Mouse (Mus musculus) thymus, adult 2 months (tissue): ENCODE data around the gene Rnf121. TPM values are rescaled to one million over a fixed set of nuclear protein-coding genes. Genes with fewer than 3 reads are reported as not detected.
A peak's percentile ranks its signal among the peaks of the same experiment; 100 is the strongest.

Experiments
- DNase-seq: peaks from one replicate; pipeline ENCODE4 v3.0.0; 2021
- H3K27ac ChIP-seq: fragments of 200-500 bp; 2 replicates; pipeline ENCODE4 v1.5.1; 2012; ENCODE audit warnings: low read length, control low read depth; ENCODE audit not compliant: control insufficient read depth, insufficient read depth
- H3K27me3 ChIP-seq: fragments of 200-500 bp; 2 replicates; pipeline ENCODE4 v1.6.1; 2012; ENCODE audit warnings: mild to moderate bottlenecking, low read length, moderate library complexity, mixed read lengths; ENCODE audit not compliant: control insufficient read depth, insufficient read depth
- H3K36me3 ChIP-seq: fragments of 200-500 bp; 2 replicates; pipeline ENCODE4 v1.6.1; 2012; ENCODE audit warnings: mild to moderate bottlenecking, low read length, moderate library complexity; ENCODE audit not compliant: control insufficient read depth, insufficient read depth
- H3K4me1 ChIP-seq: fragments of 200-500 bp; replicated peaks from 2 replicates; pipeline ENCODE4 v1.6.1; 2012; ENCODE audit warnings: low read length; ENCODE audit not compliant: control insufficient read depth, insufficient read depth
- H3K4me3 ChIP-seq: fragments of 200-500 bp; 2 replicates; pipeline ENCODE4 v1.5.1; 2012; ENCODE audit warnings: mild to moderate bottlenecking, low read length, control low read depth, moderate library complexity; ENCODE audit not compliant: control insufficient read depth, insufficient read depth
- CTCF ChIP-seq: fragments of 200-500 bp; IDR thresholded peaks from 2 replicates; pipeline ENCODE4 v1.5.1; 2012; ENCODE audit warnings: mild to moderate bottlenecking, control low read depth, low read length, moderate library complexity, borderline replicate concordance; ENCODE audit not compliant: control insufficient read depth, poor library complexity, insufficient read depth; ENCODE audit errors: extremely low read depth
- POLR2A ChIP-seq: fragments of 200-500 bp; IDR thresholded peaks from 2 replicates; pipeline ENCODE4 v1.6.1; 2012; ENCODE audit warnings: mild to moderate bottlenecking, low read length, control low read depth, moderate library complexity; ENCODE audit not compliant: control insufficient read depth, poor library complexity, insufficient read depth; ENCODE audit errors: extremely low read depth
- WGBS: fragments of 180-500 bp; shearing (Covaris S2); methylation state at CpG from one replicate; pipeline ENCODE4 v1.1.7; 2018; 5-methylcytosine and 5-hydroxymethylcytosine counted together
- polyA plus RNA-seq: library from polyadenylated mRNA; depleted of rRNA; stranded (reverse); fragments of >200 nt; gene quantifications from 2 replicates; pipeline ENCODE4 v1.2.3, GENCODE M21; 2012; rRNA removed

Rnf121 gene
- polyA plus RNA-seq, 1 experiment: 41.0 TPM

DNA sequence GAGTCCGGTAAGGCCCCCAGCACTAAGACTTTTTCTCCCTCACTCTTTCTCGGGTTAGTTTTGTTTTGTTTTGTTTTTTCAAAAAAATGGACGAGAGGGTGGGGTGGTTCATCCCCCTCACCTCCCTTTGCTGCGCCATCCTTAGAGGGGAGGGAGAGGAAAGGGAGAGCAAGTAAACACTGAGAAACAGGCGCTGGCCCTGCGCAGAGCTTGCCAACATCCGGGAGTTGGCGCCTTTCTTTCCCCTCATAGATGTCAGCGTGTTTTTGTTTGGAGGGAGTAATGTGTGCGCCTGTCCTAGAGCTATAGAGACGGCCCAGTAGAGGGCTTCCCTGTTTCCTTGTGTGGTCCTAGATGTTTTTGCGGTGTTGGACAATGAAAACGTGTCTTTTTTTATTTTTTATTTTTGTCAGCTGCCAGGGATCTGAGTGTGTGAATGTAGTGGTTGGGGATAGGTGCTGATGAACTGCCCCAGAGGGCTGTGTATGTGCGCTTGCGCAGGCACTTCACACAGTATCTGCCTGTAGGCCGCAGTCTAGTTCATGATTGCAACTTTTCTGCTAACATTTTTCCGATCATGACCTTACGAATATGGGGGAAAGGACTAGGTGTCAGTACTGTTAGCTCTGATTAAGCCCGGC, 94.3 kb downstream of the Rnf121 start:
- H3K27me3 ChIP-seq: no peaks in the 10 kb centered on the region
- H3K27ac ChIP-seq: peak overlapping the region; percentile 95
- WGBS: 2% methylated on average over 19 of the region's 19 CpGs
- peak overlapping the region; percentile 71 for H3K4me3 ChIP-seq
- TF ChIP-seq CTCF (no peak), POLR2A (no peak)
- no peaks in the 10 kb centered on the region for H3K36me3 ChIP-seq
- H3K4me1 ChIP-seq: peaks cover 26% of the 10 kb centered on the region
- peak; percentile 63 for DNase-seq

DNA sequence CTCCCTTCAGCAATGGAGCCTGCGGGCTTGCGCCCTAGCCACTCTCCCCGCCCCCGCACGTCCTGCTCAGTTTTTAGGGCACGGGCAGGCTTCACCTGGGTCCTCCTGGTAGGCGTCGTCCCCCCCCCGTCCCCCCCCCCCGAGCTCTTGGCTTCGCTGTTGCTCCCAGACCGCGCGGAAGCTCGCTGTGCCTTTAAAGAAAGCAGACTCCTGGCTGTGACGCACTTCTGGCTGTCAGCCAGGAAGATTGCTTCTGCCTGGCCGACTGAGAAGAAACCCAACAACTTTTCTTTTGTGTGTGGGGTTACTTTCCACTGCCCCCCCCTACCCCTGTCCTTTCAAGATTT, 94.9 kb downstream of the Rnf121 start:
- Histone ChIP-seq H3K4me3 (peak overlapping the region; percentile 71), H3K4me1 (peaks cover 26% of the 10 kb centered on the region), H3K36me3 (no peaks in the 10 kb centered on the region), H3K27me3 (no peaks in the 10 kb centered on the region), H3K27ac (peak overlapping the region; percentile 95)
- WGBS: 1% methylated on average over 17 of the region's 17 CpGs
- DNase-seq: no peak
- no peak for TF ChIP-seq CTCF
- no peak for TF ChIP-seq POLR2A

DNA sequence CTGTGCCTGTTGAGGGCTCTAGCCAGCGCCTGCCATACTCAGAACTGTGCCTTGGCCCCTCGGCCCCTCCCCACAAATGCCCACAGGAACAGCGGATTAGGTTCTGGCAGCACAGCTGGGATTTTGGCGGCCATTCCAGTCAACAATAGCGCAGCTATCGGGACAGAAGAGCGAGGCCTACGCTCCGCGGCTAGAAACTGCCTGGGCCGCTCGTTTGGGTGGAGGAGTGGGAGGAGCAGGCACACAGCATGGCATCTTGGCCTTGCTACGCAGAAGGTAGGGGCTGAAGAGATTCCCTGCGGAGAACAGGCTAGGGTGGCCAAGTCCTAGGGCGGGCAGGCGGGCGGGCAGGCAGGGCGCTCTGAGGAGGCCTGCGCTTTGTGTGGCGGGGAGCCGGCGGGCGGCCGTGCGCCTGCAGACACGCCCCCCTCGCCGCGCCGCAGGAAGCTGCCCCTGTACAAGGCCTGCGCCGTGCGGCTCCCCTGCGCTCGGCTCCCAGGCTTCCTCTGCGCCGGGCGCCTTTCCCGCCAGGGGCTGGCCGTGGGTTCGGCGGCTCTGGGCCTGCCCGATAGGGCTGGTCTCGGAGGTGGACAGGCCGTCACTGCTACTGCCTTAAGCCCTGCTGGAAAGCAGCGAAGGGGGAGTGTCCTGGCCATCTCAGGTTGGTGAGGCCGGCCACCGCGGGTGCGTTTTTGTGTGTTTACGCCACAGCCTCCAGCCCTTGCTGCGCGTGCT, 95.4 kb downstream of the Rnf121 start:
- H3K4me1 ChIP-seq: peaks cover 24% of the 10 kb centered on the region
- DNase-seq: peak; percentile 85
- peak overlapping the region; percentile 71 for H3K4me3 ChIP-seq
- H3K36me3 ChIP-seq: no peaks in the 10 kb centered on the region
- H3K27me3 ChIP-seq: no peaks in the 10 kb centered on the region
- H3K27ac ChIP-seq: peak overlapping the region; percentile 95
- TF ChIP-seq POLR2A: peak; percentile 73
- TF ChIP-seq CTCF: no peak
- under 1% methylated on average over 53 of the region's 53 CpGs for WGBS

Other genes with a start within 250 kb of the Rnf121 start
- 0.14 TPM in 1 of 2 replicates, not detected in the other for gene Phox2a, start 247.2 kb downstream of the Rnf121 start, polyA plus RNA-seq
- gene Inppl1, start 227.2 kb downstream of the Rnf121 start, polyA plus RNA-seq: 30.4 and 30.6 TPM in 2 replicates
- gene Folr2, start 208.3 kb downstream of the Rnf121 start, polyA plus RNA-seq: 6.4 and 9.3 TPM in 2 replicates
- 77.1 and 103 TPM in 2 replicates for gene Anapc15, start 201.8 kb downstream of the Rnf121 start, polyA plus RNA-seq
- gene Folr1, start 194.7 kb downstream of the Rnf121 start, polyA plus RNA-seq: 0.70 and 0.86 TPM in 2 replicates
- 235 and 239 TPM in 2 replicates for gene Lamtor1, start 159.6 kb downstream of the Rnf121 start, polyA plus RNA-seq
- gene Tomt, start 159.1 kb downstream of the Rnf121 start, polyA plus RNA-seq: 0.08 and 0.20 TPM in 2 replicates
- 4.0 and 6.2 TPM in 2 replicates for gene Lrrc51, start 131.6 kb downstream of the Rnf121 start, polyA plus RNA-seq
- gene Numa1, start 131.4 kb downstream of the Rnf121 start, polyA plus RNA-seq: 166 and 186 TPM in 2 replicates
- gene Il18bp, start 46.8 kb downstream of the Rnf121 start, polyA plus RNA-seq: 57.9 and 80.7 TPM in 2 replicates
- gene Xndc1, start within 50 bp of the Rnf121 start, polyA plus RNA-seq: 47.7 and 54.3 TPM in 2 replicates
- 11.9 and 12.1 TPM in 2 replicates for gene Xntrpc, start 244 bp upstream of the Rnf121 start, polyA plus RNA-seq
- 0.61 and 0.92 TPM in 2 replicates for gene Trpc2, start 17.6 kb upstream of the Rnf121 start, polyA plus RNA-seq
- 15.7 and 23.7 TPM in 2 replicates for gene Art1, start 36.3 kb upstream of the Rnf121 start, polyA plus RNA-seq
- gene Art5, start 44.0 kb upstream of the Rnf121 start, polyA plus RNA-seq: 2.4 and 3.7 TPM in 2 replicates
- 1.7 and 1.8 TPM in 2 replicates for gene Chrna10, start 51.4 kb upstream of the Rnf121 start, polyA plus RNA-seq
- 23.7 and 28.1 TPM in 2 replicates for gene Nup98, start 144.7 kb upstream of the Rnf121 start, polyA plus RNA-seq
- gene Pgap2, start 144.7 kb upstream of the Rnf121 start, polyA plus RNA-seq: 99.7 and 131 TPM in 2 replicates
- 221 and 282 TPM in 2 replicates for gene Rhog, start 190.6 kb upstream of the Rnf121 start, polyA plus RNA-seq
- 98.6 and 107 TPM in 2 replicates for gene Stim1, start 202.3 kb upstream of the Rnf121 start, polyA plus RNA-seq